Mouse (Mus musculus): ENCODE measurements around the gene Pkp1.

DNA sequence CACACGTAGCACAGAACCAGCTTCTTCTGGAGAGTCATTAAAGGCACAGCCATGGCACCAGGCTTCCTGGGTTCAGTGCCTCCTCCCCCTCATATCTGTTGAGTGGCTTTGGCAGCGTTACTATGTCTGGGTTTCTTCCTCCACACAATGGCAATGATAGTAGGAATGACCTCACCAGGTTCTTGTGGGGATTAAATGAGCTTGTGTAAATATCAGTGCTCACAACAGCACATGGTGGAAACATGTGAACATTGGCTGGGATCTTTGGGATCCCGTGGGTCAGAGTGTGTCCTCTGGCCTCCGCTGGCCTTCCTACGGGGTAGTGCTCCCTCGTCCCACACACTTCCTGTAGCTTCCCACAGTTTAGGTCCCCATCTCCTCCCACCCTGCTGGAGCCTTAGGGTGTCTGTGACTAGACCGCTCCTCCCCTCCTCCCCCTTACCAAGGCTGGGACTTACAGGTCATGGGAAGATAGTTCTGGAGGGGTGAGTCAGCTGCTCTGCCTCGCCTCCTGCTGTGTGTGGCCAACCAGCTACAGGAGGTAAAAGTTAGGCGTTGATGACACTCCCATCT, 56.9 kb downstream of the Pkp1 start:
- TF ChIP-seq CTCF (IDR thresholded peaks at IDR 0.05; ENCODE audit: insufficient read depth, low read depth, low read length) (no peak), POLR2A (IDR thresholded peaks at IDR 0.05; ENCODE audit: insufficient read depth, low read depth, low read length) (no peak)
